Mouse (Mus musculus) lung, postnatal 25 days (tissue): ENCODE measurements around the gene Slc10a4.

Experiments
- DNase-seq: peaks from one replicate; pipeline ENCODE4 v3.0.0; 2022; ENCODE audit warnings: low spot score

Slc10a4 gene

DNA sequence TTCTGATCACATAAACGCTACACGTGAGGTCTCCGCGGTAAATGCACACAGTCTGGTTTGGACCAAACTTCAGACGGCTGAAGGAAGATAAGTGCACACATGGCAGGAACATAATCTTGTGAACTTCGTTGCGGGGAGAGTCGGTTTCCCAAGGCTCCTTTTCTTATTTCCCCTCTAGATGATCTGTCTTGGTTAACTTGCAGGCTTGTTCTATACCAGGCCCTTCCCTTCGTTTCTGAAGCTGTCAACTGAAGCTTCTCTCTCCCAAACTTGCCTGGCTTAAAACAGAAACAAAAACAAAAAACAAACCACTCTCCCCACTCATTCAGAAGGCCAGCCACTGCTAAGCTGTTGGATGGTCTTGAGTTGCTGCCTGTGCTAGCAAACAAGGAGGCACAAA lies 8.1 kb downstream of the Slc10a4 start:
- DNase-seq, result no peak

- no peak for DNase-seq
Observed at GRCm38 (mm10) chr5:73023801-73024200, 17.1 kb downstream of the Slc10a4 start.

- DNase-seq, result no peak
Observed at GRCm38 (mm10) chr5:73028646-73029045, 22.0 kb downstream of the Slc10a4 start.

DNA sequence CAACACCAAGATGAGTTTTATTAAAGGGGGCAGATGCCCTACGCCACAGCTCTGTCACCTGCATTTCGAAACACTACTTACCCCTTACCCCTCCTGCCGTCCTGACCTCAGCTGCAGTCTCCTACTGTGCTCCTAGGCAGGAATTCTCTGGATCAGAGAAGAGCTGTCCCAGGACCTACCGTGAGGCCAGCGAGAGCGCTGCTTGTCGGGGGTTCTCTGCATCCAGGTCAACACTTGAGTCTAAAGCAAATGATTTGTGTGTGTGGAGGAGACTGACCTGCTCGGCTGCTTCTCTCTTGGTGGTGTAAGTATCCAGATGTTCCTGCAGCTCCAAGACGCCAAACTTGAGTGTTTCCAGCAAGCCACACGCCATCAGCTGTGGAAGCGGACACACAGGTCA lies 25.8 kb downstream of the Slc10a4 start:
- DNase-seq, result no peak

DNA sequence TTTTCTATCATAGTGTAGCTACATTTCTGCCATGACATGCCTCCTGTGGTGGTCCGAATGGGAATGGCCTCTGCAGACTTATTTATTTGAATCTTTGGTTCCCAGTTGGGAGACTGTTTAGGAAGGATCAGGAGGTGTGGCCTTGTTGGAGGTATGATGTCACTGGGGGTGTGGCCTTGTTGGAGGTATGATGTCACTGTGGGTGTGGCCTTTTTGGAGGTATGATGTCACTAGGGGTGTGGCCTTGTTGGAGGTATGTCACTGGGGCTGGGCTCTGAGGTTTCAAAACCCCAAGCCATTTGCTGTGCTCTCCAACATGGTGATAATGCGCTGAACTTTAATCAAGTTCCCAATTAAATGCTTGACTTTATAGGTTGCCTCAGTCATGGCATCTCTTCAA lies 37.4 kb downstream of the Slc10a4 start:
- DNase-seq, result no peak

DNA sequence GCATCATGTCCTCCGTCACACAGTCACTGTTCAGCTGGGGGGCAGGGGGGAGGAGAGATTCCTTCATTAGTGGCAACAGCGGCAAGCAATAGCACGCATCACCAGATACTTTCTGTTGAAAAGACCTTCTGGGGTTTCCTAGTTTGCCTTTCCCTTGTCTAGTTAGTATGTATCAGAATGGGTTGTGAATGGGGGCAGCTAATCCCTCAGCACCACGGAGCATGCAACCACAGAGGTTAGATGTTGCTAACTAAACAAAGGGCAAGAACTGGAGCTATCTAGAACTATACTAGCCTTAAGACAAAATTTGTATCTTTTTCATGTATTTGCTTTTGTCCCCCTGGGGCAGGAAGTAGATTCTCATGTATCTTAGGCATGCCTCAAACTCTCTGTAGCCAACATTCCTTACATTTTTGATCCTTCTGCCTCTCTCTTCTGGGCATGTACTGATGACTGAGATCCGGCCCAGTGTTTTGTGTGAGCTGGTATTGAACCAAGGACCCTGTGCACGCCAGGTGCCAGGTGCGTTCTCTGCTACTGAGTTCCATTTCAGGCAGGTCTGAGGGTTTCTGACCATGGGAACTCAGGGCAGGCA lies 41.1 kb downstream of the Slc10a4 start:
- no peak for DNase-seq

DNA sequence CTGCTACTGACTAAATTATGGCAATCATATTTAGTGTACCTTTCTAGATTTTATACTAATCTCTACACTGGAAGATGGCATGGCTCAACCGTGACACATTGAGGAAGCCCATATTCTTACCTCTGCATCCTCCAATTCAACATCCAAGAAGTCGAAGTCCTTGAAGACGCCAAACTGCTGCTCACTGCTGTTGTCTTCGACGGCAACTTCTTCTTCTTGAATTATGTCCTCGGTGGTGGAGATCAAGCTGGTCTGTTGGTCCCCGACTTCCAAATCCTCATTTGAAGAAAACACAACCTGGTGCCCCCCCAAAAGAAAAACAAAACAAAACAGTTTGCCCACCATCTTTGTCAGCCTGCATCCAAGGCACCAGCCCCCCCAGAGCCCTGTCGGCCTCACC lies 47.2 kb downstream of the Slc10a4 start:
- DNase-seq, result no peak

DNA sequence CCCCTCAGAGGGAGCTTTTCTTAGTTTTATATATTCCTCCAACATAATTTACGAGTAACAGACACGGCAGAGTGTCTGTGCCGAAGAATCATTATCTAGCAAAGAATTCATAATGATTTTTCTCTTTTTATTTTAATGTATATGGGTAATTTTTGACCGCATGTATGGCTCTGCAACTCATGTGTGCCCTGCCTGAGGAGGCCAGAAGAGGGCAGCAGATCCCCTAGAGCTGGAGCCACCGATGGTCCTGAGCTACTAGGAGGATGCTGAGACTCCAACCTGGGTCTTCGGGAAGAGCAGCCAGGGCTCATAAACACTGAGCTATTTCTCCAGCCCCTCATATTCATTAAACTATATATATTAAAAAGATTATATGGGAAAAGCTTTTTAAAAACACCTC lies 49.8 kb downstream of the Slc10a4 start:
- DNase-seq, result no peak

GRCm38 (mm10) chr5:73056937-73057336 lies 50.3 kb downstream of the Slc10a4 start:
- DNase-seq, result no peak

- DNase-seq, result no peak
Observed at GRCm38 (mm10) chr5:73061506-73062155, 54.9 kb downstream of the Slc10a4 start.
